Mouse (Mus musculus) hindbrain, embryonic 11.5 days (tissue): Measurements from ENCODE around the gene BC107364. TPM values are rescaled to one million over a fixed set of nuclear protein-coding genes. Genes with fewer than 3 reads are reported as not detected.
"Not testable (repeated sequence)": the region's sequence is repeated elsewhere in the genome, so short reads cannot be mapped to it uniquely, and the experiment has no call there.

Experiments
- ATAC-seq: fragments of 200-750 bp; cut with Nextera tagmentation; 2 replicates; pipeline ENCODE4 v1.8.0; 2017; ENCODE audit warnings: mild to moderate bottlenecking, moderate TSS enrichment, moderate library complexity; ENCODE audit not compliant: low FRiP score
- DNase-seq: peaks from one replicate; pipeline ENCODE4 v3.0.0-alpha.2; 2015; ENCODE audit warnings: low spot score
- H3K27ac ChIP-seq: fragments of 300-500 bp; sonication (generic); 2 replicates; pipeline ENCODE4 v1.5.1; 2014; ENCODE audit warnings: mild to moderate bottlenecking, low read depth, low read length
- H3K27me3 ChIP-seq: fragments of 300-500 bp; sonication (generic); 2 replicates; pipeline ENCODE4 v1.6.1; 2014; ENCODE audit warnings: mild to moderate bottlenecking, low read length, moderate library complexity, mixed read lengths; ENCODE audit not compliant: control insufficient read depth, insufficient read depth
- H3K36me3 ChIP-seq: fragments of 300-500 bp; sonication (generic); 2 replicates; pipeline ENCODE4 v1.6.1; 2014; ENCODE audit warnings: mild to moderate bottlenecking, low read length, moderate library complexity, mixed read lengths; ENCODE audit not compliant: control insufficient read depth, insufficient read depth
- H3K4me1 ChIP-seq: fragments of 300-500 bp; sonication (generic); replicated peaks from 2 replicates; pipeline ENCODE4 v1.6.1; 2014; ENCODE audit warnings: low read length, mixed read lengths; ENCODE audit not compliant: control insufficient read depth, insufficient read depth
- H3K4me2 ChIP-seq: fragments of 300-500 bp; sonication (generic); replicated peaks from 2 replicates; pipeline ENCODE4 v1.6.1; 2014; ENCODE audit warnings: mild to moderate bottlenecking, low read depth, low read length
- H3K4me3 ChIP-seq: fragments of 300-500 bp; sonication (generic); 2 replicates; pipeline ENCODE4 v1.5.1; 2014; ENCODE audit warnings: low read depth, low read length
- H3K9ac ChIP-seq: fragments of 300-500 bp; sonication (generic); 2 replicates; pipeline ENCODE4 v1.6.1; 2014; ENCODE audit warnings: low read depth, low read length
- H3K9me3 ChIP-seq: fragments of 300-500 bp; sonication (generic); 2 replicates; pipeline ENCODE4 v1.6.1; 2016; ENCODE audit warnings: low read length; ENCODE audit not compliant: control insufficient read depth
- WGBS: fragments of 180-500 bp; shearing (Covaris S2); extraction: QIAGEN DNeasy Blood & Tissue Kit; methylation state at CpG from one replicate; pipeline ENCODE4 v1.1.7; 2014; 5-methylcytosine and 5-hydroxymethylcytosine counted together
- polyA plus RNA-seq: library from polyadenylated mRNA; unstranded; fragments of >200 nt; fragmentation: Nextera tagmentation; extraction: Ambion mirVana; gene quantifications from 2 replicates; pipeline ENCODE4 v1.2.1, GENCODE M21; 2014

Gene BC107364
- not detected in 2 replicates for polyA plus RNA-seq

DNA sequence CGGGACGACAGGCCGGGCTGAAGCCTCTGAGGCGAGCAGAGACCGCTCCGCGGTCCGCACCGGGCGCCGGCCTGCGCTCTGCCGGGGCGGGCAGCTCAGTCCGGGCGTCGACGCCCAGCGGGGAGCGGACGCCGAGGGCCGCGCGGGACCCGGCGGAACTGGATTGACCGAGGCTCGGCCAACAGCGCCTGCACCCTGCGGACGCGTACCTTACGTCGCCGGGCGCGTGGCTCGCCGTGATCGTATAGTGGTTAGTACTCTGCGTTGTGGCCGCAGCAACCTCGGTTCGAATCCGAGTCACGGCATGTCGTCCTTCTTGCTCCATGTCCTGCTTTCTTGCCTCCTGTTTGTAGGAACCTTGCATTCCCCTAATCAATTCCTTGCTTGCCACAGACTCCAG, at the start of gene BC107364:
TSS of gene BC107364 (minus strand) at position 45 of the 400 bp plus-strand sequence.
- H3K4me1 ChIP-seq, DNase-seq, H3K4me3 ChIP-seq, H3K27me3 ChIP-seq, H3K27ac ChIP-seq, H3K9me3 ChIP-seq, H3K9ac ChIP-seq, H3K36me3 ChIP-seq, H3K4me2 ChIP-seq: not testable (repeated sequence)
- no CpG with 5 or more reads among the region's 48 CpGs for WGBS
- 0 out of 2 replicates have a peak, but pooled peaks have one; percentile 30 for ATAC-seq

- DNase-seq (peak; percentile 97), ATAC-seq (peak; percentile 79)
- Histone ChIP-seq H3K9ac (no peak overlapping the region), H3K4me3 (peak overlapping the region; percentile 47), H3K27ac (no peak overlapping the region), H3K4me1 (no peaks in the 10 kb centered on the region), H3K9me3 (no peaks in the 10 kb centered on the region), H3K36me3 (no peaks in the 10 kb centered on the region), H3K27me3 (no peaks in the 10 kb centered on the region), H3K4me2 (peak overlapping the region; percentile 68)
- under 1% methylated on average over 32 of the region's 32 CpGs for WGBS
These were observed 49.4 kb upstream of the BC107364 start for GRCm38 (mm10) chr3:96501391-96502115.

DNA sequence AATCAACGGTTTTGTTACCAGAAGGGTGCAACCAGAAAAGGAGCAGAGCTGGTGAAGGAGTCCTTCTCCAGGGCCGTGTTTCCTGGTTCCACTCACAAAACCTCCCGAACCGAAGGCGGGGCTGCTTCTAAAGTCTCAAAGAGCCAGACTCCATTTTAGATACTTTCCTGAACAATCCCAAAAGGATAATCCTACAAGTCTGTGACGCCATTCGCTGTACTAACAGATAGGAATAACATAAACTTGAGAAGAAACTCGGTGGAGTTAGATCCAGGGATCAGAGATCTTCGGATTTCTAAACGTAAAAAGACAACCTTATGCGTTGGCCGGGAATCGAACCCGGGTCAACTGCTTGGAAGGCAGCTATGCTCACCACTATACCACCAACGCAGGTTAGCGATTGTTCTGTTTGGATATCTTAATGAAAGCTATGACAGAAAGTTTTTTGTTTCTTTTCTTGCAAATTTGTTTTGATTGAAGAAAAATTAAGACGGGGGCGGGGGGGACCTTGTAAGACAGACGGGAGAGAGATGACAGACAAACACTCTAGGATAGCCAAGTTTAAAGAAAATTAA, 48.7 kb upstream of the BC107364 start:
- Histone ChIP-seq H3K36me3 (no peaks in the 10 kb centered on the region), H3K27ac (peak overlapping the region; percentile 43; the same call in 1 of the 2 replicates), H3K9ac (peak overlapping the region; percentile 49), H3K27me3 (no peaks in the 10 kb centered on the region), H3K4me1 (no peaks in the 10 kb centered on the region), H3K4me3 (peak overlapping the region; percentile 47), H3K4me2 (peak overlapping the region; percentile 52), H3K9me3 (no peaks in the 10 kb centered on the region)
- peak; percentile 87 for DNase-seq
- ATAC-seq, result peak; percentile 82
- WGBS, result under 1% methylated on average over 19 of the region's 19 CpGs

GRCm38 (mm10) chr3:96500289-96500621, 48.1 kb upstream of the BC107364 start:
- no peaks in the 10 kb centered on the region for H3K4me1 ChIP-seq
- peak overlapping the region; percentile 43; the same call in 1 of the 2 replicates for H3K27ac ChIP-seq
- ATAC-seq, result peak; percentile 76
- peak overlapping the region; percentile 52 for H3K4me2 ChIP-seq
- peak; percentile 94 for DNase-seq
- no peaks in the 10 kb centered on the region for H3K9me3 ChIP-seq
- peak overlapping the region; percentile 65 for H3K9ac ChIP-seq
- no peaks in the 10 kb centered on the region for H3K36me3 ChIP-seq
- H3K4me3 ChIP-seq, result peak overlapping the region; percentile 47
- under 1% methylated on average over 17 of the region's 17 CpGs for WGBS
- no peaks in the 10 kb centered on the region for H3K27me3 ChIP-seq

DNA sequence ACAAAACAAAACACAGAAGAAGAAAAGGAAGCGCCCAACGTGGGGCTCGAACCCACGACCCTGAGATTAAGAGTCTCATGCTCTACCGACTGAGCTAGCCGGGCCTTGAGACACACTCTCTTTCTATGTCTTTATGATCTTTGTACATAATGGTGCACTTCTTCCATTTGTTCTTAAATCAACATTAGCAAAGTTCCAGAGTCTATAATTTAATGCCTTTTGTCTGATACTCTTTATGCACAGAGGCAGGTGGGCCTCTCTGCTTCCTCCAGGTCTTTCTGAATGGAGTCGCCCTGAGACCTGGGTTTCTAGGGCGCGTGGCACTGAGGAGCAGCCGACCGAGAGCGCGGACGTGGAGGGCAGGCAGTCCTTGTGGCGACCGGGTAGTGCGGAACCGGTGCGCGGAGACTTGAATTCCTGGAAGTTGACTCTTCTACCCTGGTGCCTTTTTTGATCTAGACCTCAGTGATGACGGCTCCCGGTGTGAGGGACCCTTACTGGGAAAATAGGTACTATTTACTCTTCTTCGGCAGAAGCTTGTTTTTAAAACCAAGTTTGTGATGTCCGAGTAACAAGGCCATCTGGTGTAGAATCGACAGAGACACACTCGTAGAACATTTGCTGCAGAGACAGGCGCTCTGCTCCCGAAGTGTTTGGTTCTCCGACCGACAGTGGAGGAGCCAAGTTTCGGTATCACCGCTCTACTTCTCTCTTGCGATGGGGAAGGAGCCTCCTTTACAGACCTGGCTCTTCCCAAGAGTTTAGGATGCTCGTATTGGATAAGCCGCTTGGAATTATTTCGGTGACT, 47.6 kb upstream of the BC107364 start:
- Histone ChIP-seq H3K4me1 (no peaks in the 10 kb centered on the region), H3K27me3 (no peaks in the 10 kb centered on the region), H3K27ac (peak overlapping the region; percentile 40; the same call in 1 of the 2 replicates), H3K4me2 (peak overlapping the region; percentile 47), H3K4me3 (peak overlapping the region; percentile 47), H3K36me3 (no peaks in the 10 kb centered on the region), H3K9ac (peak overlapping the region; percentile 65), H3K9me3 (no peaks in the 10 kb centered on the region)
- under 1% methylated on average over 36 of the region's 36 CpGs for WGBS
- ATAC-seq (peak; percentile 62), DNase-seq (peak; percentile 91)

DNA sequence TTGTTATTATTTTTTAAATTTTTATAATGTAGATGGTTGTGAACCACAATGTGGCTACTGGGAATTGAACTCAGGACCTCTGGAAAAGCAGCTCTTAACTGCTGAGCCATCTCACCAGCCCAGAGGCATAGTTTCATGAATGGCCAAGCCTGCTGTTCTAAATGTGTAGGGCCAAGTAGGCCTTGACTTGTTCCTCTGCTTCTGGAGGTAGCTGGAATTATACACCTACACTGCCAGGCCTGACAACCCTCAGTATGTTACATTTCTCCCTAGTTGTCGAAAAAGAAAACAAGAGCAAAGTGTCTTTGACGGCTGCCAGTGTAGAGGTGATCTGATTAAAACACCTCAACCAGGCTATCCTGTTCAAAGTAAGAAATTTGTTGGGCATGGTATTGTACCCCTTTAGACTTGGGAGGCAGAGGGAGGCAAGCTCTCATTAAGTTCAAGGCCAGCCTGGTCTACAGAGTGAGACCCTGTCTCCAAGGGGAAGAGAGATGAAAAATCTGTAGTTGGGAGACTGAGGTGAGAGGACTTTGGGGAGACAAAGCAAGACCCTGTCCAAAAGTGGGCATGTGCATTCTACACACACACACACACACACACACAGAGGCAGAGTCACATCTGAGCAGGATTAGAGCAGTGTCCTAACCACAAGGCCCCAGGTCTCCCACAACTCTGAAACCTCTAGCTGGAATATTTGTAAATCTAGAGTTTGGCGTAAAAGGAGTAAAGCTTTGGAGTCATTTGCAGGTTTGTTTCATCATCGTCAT, 46.6 kb upstream of the BC107364 start:
- Histone ChIP-seq H3K9me3 (no peaks in the 10 kb centered on the region), H3K27me3 (no peaks in the 10 kb centered on the region), H3K27ac (no peak overlapping the region), H3K9ac (no peak overlapping the region), H3K4me2 (no peak overlapping the region), H3K4me3 (no peak overlapping the region; the same call in 1 of the 2 replicates), H3K36me3 (no peaks in the 10 kb centered on the region), H3K4me1 (no peaks in the 10 kb centered on the region)
- 85% methylated on average over 4 of the region's 4 CpGs for WGBS
- ATAC-seq (no peak), DNase-seq (no peak)

DNA sequence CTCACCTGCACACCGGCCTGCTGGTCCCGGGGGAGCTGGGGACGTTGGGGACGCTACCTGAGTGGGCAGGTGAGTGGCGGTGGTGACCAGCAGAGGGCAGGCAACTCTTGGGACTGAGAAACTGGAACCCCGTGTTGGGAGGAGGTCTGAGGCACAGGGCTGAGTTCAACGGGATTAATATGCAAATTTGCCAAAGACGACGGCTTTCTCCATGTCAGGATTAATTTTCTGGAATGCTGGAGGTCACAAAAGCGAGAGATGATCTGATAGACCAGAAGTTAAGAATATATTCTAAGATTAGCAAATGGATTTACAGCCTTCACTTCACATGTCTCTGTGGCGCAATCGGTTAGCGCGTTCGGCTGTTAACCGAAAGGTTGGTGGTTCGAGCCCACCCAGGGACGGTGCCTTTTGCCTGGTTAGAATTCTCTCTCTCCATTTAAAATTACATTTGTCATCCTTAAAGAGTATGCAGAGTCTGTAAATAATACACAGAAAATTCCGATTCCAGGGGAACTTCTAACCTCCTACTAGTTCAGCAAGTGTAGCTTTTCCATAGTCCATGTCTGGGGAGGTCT, 45.4 kb upstream of the BC107364 start:
- Histone ChIP-seq H3K9me3 (no peaks in the 10 kb centered on the region), H3K4me2 (peak overlapping the region; percentile 83), H3K36me3 (no peaks in the 10 kb centered on the region), H3K4me1 (no peaks in the 10 kb centered on the region), H3K27me3 (no peaks in the 10 kb centered on the region), H3K4me3 (peak overlapping the region; percentile 52), H3K9ac (0 out of 2 replicates have a peak overlapping the region, but pooled peaks have one; percentile 40), H3K27ac (no peak overlapping the region)
- under 1% methylated on average over 19 of the region's 19 CpGs for WGBS
- no peak for ATAC-seq
- DNase-seq, result peak; percentile 84
